Mouse (Mus musculus): ENCODE data around the gene Trim27.

GRCm38 (mm10) chr13:21173072-21173471 lies 6.2 kb upstream of the Trim27 start:
- TF ChIP-seq POLR2A (IDR thresholded peaks at IDR 0.05; ENCODE audit: low read depth, low read length), result no peak
- TF ChIP-seq NELFE (IDR thresholded peaks at IDR 0.05; ENCODE audit: low read depth, low read length), result no peak
- no peak for TF ChIP-seq CTCF (conservative IDR thresholded peaks at IDR 0.05 in 1 of 2, IDR thresholded peaks at IDR 0.05 in 1 of 2; ENCODE audit: low read depth in 2 of 2, low read length in 2 of 2)

All from CH12.LX (cell line).